Mouse (Mus musculus) urinary bladder, postnatal 36 days (tissue): Measurements from ENCODE around the gene Umod.

Experiments
- DNase-seq, 2 experiments: peaks; one replicate each; pipeline ENCODE4 v3.0.0; 2022; ENCODE audit warnings: low spot score in 2 of 2, mixed read lengths in 1 of 2

Gene Umod

GRCm38 (mm10) chr7:119479256-119479655, at the start of gene Umod:
Gene Umod (minus strand): TSS chr7:119479282.
- no peak for DNase-seq

GRCm38 (mm10) chr7:119528617-119529016, 49.5 kb upstream of the Umod start:
- no peak for DNase-seq

- DNase-seq: no peak
Measured at GRCm38 (mm10) chr7:119527548-119527947, 48.5 kb upstream of the Umod start.

GRCm38 (mm10) chr7:119527135-119527534, 48.1 kb upstream of the Umod start:
- no peak for DNase-seq

GRCm38 (mm10) chr7:119526486-119526885, 47.4 kb upstream of the Umod start:
- no peak for DNase-seq

- peak in 1 of 2 experiments; percentile 25 for DNase-seq
Measured at GRCm38 (mm10) chr7:119525881-119526281, 46.8 kb upstream of the Umod start.

- no peak for DNase-seq
Measured at GRCm38 (mm10) chr7:119523389-119523788, 44.3 kb upstream of the Umod start, which contains the start of gene Pdilt. Gene Pdilt (minus strand): TSS chr7:119523489.

GRCm38 (mm10) chr7:119522385-119522784, 43.3 kb upstream of the Umod start:
- no peak for DNase-seq

- DNase-seq: no peak
Measured at GRCm38 (mm10) chr7:119521816-119522215, 42.7 kb upstream of the Umod start.

- peak; percentile 31 to 63 for DNase-seq
Measured at GRCm38 (mm10) chr7:119519654-119520053, 40.6 kb upstream of the Umod start.

- DNase-seq: no peak
Measured at GRCm38 (mm10) chr7:119519163-119519562, 40.1 kb upstream of the Umod start, which contains the start of gene Acsm5. Gene Acsm5 (plus strand): TSS chr7:119519463.

- no peak for DNase-seq
Measured at GRCm38 (mm10) chr7:119516272-119516558, 37.1 kb upstream of the Umod start.

- no peak for DNase-seq
Measured at GRCm38 (mm10) chr7:119515492-119516271, 36.6 kb upstream of the Umod start.

- peak in 1 of 2 experiments; percentile 10 for DNase-seq
Measured at GRCm38 (mm10) chr7:119513056-119513455, 34.0 kb upstream of the Umod start.

GRCm38 (mm10) chr7:119511143-119511542, 32.1 kb upstream of the Umod start:
- no peak for DNase-seq

- no peak for DNase-seq
Measured at GRCm38 (mm10) chr7:119490041-119490780, 11.1 kb upstream of the Umod start.

GRCm38 (mm10) chr7:119486683-119487082, 7.6 kb upstream of the Umod start:
- DNase-seq: no peak

- no peak for DNase-seq
Measured at GRCm38 (mm10) chr7:119484154-119484553, 5.1 kb upstream of the Umod start.

GRCm38 (mm10) chr7:119476500-119477389, 2.3 kb downstream of the Umod start:
- DNase-seq: no peak

- DNase-seq: no peak
Measured at GRCm38 (mm10) chr7:119459185-119459584, 19.9 kb downstream of the Umod start, which contains the start of gene Gp2. Gene Gp2 (minus strand): TSS chr7:119459285.

GRCm38 (mm10) chr7:119454192-119454591, 24.9 kb downstream of the Umod start:
- DNase-seq: no peak

GRCm38 (mm10) chr7:119443849-119444248, 35.2 kb downstream of the Umod start:
- DNase-seq: no peak
